Mouse (Mus musculus): Measurements from ENCODE around the gene Ripply2.

DNA sequence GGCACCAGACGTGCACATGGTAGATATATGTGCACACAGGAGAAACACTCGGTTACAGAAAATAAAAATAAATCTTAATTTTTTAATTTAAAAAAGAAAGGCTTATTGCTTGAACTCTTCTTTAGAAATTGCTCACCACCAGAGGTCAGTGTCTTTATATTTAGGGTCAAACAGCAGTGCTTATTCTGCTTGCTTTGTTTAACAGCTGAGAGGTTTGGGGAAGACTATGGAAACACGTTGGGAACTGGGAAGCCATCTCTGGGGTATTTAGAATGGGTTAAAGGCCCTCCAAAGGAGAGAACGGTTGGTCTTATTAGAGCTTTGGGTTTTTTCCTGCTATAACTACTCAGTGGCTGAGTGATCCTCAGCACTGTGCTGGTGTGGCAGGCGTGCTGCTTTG lies 47.0 kb downstream of the Ripply2 start:
- no peak for TF ChIP-seq CTCF (IDR thresholded peaks at IDR 0.05; ENCODE audit: control insufficient read depth, insufficient read depth, insufficient replicate concordance, low read depth, low read length)
- TF ChIP-seq POLR2A (IDR thresholded peaks at IDR 0.05; ENCODE audit: control insufficient read depth, low read depth, low read length): no peak

Data from testis, adult 2 months (tissue).